Mouse (Mus musculus) ES-E14 (cell line): ENCODE measurements at regions not wholly inside any gene's neighbourhood (a gene's known extent, or its start where the extent isn't known, plus 50 kb on each side); places are given as distances from the start of the nearest gene placed in this dataset.

Source experiments
- CHD2 ChIP-seq: IDR thresholded peaks from 2 replicates; pipeline ENCODE4 v1.6.1; 2014; ENCODE audit warnings: mild to moderate bottlenecking, low read depth, low read length, inconsistent platforms
- HCFC1 ChIP-seq: IDR thresholded peaks from 2 replicates; pipeline ENCODE4 v1.6.1; 2012; ENCODE audit warnings: low read length, inconsistent platforms, borderline replicate concordance; ENCODE audit not compliant: insufficient read depth
- ZNF384 ChIP-seq: IDR thresholded peaks from 2 replicates; pipeline ENCODE4 v1.6.1; 2012; ENCODE audit warnings: low read depth, low read length, inconsistent platforms

GRCm38 (mm10) chr9:46841571-46841970 lies 157.0 kb upstream of the Gm4791 start:
- no peak for TF ChIP-seq CHD2
- TF ChIP-seq ZNF384 = no peak
- no peak for TF ChIP-seq HCFC1
